Mouse (Mus musculus) cerebellum, adult 2 months (tissue): ENCODE measurements around the gene Slc22a8. TPM values are rescaled to one million over a fixed set of nuclear protein-coding genes. Genes with fewer than 3 reads are reported as not detected.
A peak's percentile ranks its signal among the peaks of the same experiment; 100 is the strongest.

Source experiments
- DNase-seq, 2 experiments: peaks; one replicate each; pipeline ENCODE4 v3.0.0; 2021
- H3K27ac ChIP-seq: fragments of 200-500 bp; 2 replicates; pipeline ENCODE4 v1.5.1; 2012; ENCODE audit warnings: low read length, control low read depth, inconsistent platforms; ENCODE audit not compliant: insufficient read depth
- H3K27me3 ChIP-seq: fragments of 200-500 bp; 2 replicates; pipeline ENCODE4 v1.6.1; 2012; ENCODE audit warnings: inconsistent platforms, mild to moderate bottlenecking, low read length, moderate library complexity; ENCODE audit not compliant: control insufficient read depth, insufficient read depth
- H3K4me1 ChIP-seq: fragments of 200-500 bp; 2 replicates; pipeline ENCODE4 v1.6.1; 2011; ENCODE audit warnings: low read length; ENCODE audit not compliant: control insufficient read depth, insufficient read depth
- H3K4me3 ChIP-seq: fragments of 200-500 bp; replicated peaks from 2 replicates; pipeline ENCODE3; 2011; ENCODE audit warnings: mild to moderate bottlenecking, low read depth, low read length, control low read depth; ENCODE audit not compliant: insufficient read depth
- CTCF ChIP-seq: fragments of 200-500 bp; IDR thresholded peaks from 2 replicates; pipeline ENCODE4 v1.5.1; 2011; ENCODE audit warnings: low read depth, mild to moderate bottlenecking, control low read depth, low read length, moderate library complexity, borderline replicate concordance; ENCODE audit not compliant: insufficient read depth
- POLR2A ChIP-seq: fragments of 200-500 bp; IDR thresholded peaks from 2 replicates; pipeline ENCODE4 v1.6.1; 2011; ENCODE audit warnings: low read length, control low read depth, borderline replicate concordance; ENCODE audit not compliant: insufficient read depth
- WGBS: fragments of 180-500 bp; shearing (Covaris S2); methylation state at CpG from one replicate; pipeline ENCODE4 v1.1.7; 2018; 5-methylcytosine and 5-hydroxymethylcytosine counted together
- polyA plus RNA-seq: library from polyadenylated mRNA; depleted of rRNA; stranded (reverse); fragments of >200 nt; gene quantifications from 2 replicates; pipeline ENCODE4 v1.2.3, GENCODE M21; 2012

Gene Slc22a8
- polyA plus RNA-seq, 1 experiment, result 18.2 TPM

DNA sequence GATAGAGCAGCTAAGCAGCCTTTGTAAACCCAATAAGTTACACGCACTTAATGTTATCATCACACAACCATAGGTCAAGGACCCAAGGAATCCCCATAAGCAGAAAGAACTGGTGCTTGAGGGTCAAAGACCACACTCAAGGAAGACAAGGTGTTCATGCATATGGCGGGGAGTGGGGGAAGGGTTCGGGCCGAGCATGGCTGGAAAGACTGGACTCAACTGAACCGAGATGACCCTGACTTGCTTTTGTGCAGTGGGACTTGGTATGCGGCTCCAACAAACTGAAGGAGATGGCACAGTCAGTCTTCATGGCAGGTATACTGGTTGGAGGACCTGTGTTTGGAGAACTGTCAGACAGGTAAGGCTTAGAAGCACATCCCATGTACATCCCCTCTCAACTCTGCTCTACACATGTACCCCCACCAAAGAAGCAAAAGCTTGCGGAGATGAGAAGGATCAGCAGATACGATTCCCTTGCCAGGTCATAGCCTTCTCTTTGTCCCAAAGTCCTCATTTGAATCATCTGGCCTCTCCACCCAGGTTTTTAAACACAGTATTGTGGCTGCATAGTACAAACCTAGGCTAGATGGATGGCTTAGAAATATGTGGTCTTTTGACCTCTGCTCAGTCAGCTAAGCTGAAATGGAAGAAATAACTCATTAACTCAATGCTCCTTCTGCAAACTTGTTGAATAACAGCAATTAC is 13.6 kb downstream of the Slc22a8 start:
- no peak overlapping the region for H3K27ac ChIP-seq
- no peak overlapping the region for H3K4me3 ChIP-seq
- no peak for TF ChIP-seq POLR2A
- TF ChIP-seq CTCF, result no peak
- no peak for DNase-seq
- no peaks in the 10 kb centered on the region for H3K4me1 ChIP-seq
- WGBS, result 86% methylated on average over 8 of the region's 8 CpGs
- H3K27me3 ChIP-seq, result no peaks in the 10 kb centered on the region

DNA sequence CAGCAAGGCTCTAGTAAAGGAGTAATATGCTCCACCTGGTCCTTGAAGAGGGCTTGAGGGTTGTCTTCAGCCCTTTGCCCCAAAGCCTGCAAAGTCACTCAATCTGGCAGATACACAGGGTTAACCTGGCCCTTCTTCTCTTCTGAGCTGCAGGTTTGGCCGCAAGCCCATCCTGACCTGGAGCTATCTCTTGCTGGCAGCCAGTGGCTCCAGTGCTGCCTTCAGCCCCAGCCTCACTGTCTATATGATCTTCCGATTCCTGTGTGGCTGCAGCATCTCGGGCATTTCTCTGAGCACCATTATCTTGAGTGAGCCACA is 14.1 kb downstream of the Slc22a8 start:
- Histone ChIP-seq H3K27me3 (no peaks in the 10 kb centered on the region), H3K27ac (no peak overlapping the region), H3K4me3 (no peak overlapping the region), H3K4me1 (no peaks in the 10 kb centered on the region)
- DNase-seq, result no peak
- WGBS, result 68% methylated on average over 3 of the region's 3 CpGs
- TF ChIP-seq CTCF (no peak), POLR2A (no peak)

- no peak for TF ChIP-seq POLR2A
- TF ChIP-seq CTCF, result no peak
- no peak for DNase-seq
- Histone ChIP-seq H3K4me1 (no peaks in the 10 kb centered on the region), H3K27ac (no peak overlapping the region), H3K4me3 (no peak overlapping the region), H3K27me3 (no peaks in the 10 kb centered on the region)
- WGBS, result 74% methylated on average over 8 of the region's 8 CpGs
Observed at GRCm38 (mm10) chr19:8611358-8612123, 20.5 kb downstream of the Slc22a8 start.

GRCm38 (mm10) chr19:8613111-8613510 is 22.1 kb downstream of the Slc22a8 start:
- no peaks in the 10 kb centered on the region for H3K4me1 ChIP-seq
- DNase-seq, result no peak
- H3K27ac ChIP-seq, result no peak overlapping the region
- H3K27me3 ChIP-seq, result no peaks in the 10 kb centered on the region
- 45% methylated on average over 2 of the region's 2 CpGs for WGBS
- H3K4me3 ChIP-seq, result no peak overlapping the region
- TF ChIP-seq CTCF (no peak), POLR2A (no peak)

DNA sequence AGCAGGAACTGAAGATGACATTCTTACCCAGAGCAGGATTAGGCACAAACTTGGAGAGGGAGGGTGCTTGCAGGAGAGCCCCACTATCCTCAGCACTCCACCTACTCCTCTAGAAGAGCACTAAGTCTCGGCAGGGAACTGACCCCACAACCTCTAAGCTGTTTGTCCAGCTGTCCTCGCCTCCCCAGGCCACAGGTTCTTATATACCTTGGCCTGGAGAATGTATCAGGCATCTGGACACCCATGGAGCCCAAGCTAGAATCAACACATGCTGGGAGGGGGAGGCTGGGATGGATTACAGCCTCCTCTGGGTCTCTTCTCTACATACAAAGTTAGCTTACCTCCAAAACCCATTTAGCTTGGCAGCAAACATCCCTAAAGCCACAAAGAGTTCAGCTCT is 23.3 kb downstream of the Slc22a8 start:
- H3K27ac ChIP-seq, result no peak overlapping the region
- H3K4me1 ChIP-seq, result no peaks in the 10 kb centered on the region
- no peaks in the 10 kb centered on the region for H3K27me3 ChIP-seq
- no peak for TF ChIP-seq CTCF
- no peak for TF ChIP-seq POLR2A
- peak in 1 of 2 experiments; percentile 3 for DNase-seq
- WGBS, result 61% methylated on average over 2 of the region's 2 CpGs
- H3K4me3 ChIP-seq, result no peak overlapping the region

DNA sequence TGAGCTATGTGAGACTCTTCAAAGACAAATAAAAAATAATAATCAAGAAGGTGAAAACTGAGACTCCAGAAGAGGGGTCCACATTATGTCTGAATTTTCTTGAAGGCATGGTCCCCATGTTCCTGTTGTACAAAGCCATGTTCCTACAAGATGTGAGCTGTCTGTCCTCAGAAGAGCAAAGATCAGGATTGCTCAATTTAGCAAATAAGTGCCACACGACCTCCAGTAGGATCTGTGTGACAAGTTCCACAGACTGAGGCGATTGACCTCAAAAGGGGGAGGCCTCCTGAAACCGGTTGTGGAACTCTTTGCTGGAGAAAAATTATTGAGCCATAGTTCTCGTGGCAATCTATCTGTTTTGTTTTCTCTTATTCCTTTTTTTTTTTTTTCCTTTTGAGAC is 25.3 kb downstream of the Slc22a8 start:
- no peak overlapping the region for H3K4me3 ChIP-seq
- no peaks in the 10 kb centered on the region for H3K27me3 ChIP-seq
- TF ChIP-seq CTCF, result no peak
- no peak for TF ChIP-seq POLR2A
- H3K4me1 ChIP-seq, result no peaks in the 10 kb centered on the region
- no peak for DNase-seq
- no peak overlapping the region for H3K27ac ChIP-seq
- 70% methylated on average over 4 of the region's 4 CpGs for WGBS

DNA sequence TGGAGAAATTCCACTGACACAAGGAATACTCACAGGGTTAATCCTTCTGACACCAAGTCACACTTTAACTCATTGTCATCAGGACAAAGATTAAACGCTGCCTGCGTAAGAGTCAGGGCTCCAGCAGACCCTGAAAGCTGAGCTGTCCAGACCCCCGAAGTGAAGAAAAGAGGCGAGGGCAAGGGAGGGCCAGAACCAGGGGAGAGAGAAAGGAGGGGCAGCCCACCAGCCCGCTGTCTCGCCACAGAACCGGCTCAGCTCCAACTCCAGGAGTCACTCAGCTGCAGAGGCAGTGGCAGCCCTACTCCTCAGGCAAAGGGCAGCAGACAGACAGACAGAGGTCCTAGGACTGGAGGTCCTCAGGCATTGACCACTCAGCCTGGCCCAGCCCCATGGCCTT is 26.9 kb downstream of the Slc22a8 start, which contains the start of gene Slc22a6:
Gene Slc22a6 (plus strand): TSS at position 136 of the 400 bp plus-strand sequence.
- no peak within 1 kb of the TSS for H3K4me3 ChIP-seq
- no peak for TF ChIP-seq CTCF
- TF ChIP-seq POLR2A, result no peak
- H3K27ac ChIP-seq, result no peak within 1 kb of the TSS
- H3K4me1 ChIP-seq, result no peaks in the 10 kb centered on the region
- 12% methylated on average over 7 of the region's 7 CpGs for WGBS
- DNase-seq, result no peak
- H3K27me3 ChIP-seq, result no peaks in the 10 kb centered on the region

GRCm38 (mm10) chr19:8621098-8621497 is 30.0 kb downstream of the Slc22a8 start:
- TF ChIP-seq POLR2A, result no peak
- TF ChIP-seq CTCF, result no peak
- Histone ChIP-seq H3K4me3 (no peak overlapping the region), H3K4me1 (no peaks in the 10 kb centered on the region), H3K27ac (no peak overlapping the region), H3K27me3 (no peaks in the 10 kb centered on the region)
- 89% methylated on average over 7 of the region's 7 CpGs for WGBS
- no peak for DNase-seq
